Mouse (Mus musculus) liver, embryonic 16.5 days (tissue): ENCODE measurements around the gene Camta2. TPM values are rescaled to one million over a fixed set of nuclear protein-coding genes. Genes with fewer than 3 reads are reported as not detected.

ENCODE experiments used
- ATAC-seq: fragments of 200-750 bp; cut with Nextera tagmentation; 2 replicates; pipeline ENCODE4 v1.8.0; 2017; ENCODE audit warnings: low read depth, mild to moderate bottlenecking, moderate number of reproducible peaks, moderate library complexity
- H3K27ac ChIP-seq: fragments of 300-500 bp; sonication (generic); 2 replicates; pipeline ENCODE4 v1.5.1; 2014; ENCODE audit warnings: mild to moderate bottlenecking, low read length
- H3K27me3 ChIP-seq: fragments of 300-500 bp; sonication (generic); 2 replicates; pipeline ENCODE4 v1.6.1; 2014; ENCODE audit warnings: low read depth, low read length, mixed read lengths; ENCODE audit not compliant: control insufficient read depth, insufficient read depth
- H3K36me3 ChIP-seq: fragments of 300-500 bp; sonication (generic); 2 replicates; pipeline ENCODE4 v1.6.1; 2014; ENCODE audit warnings: mild to moderate bottlenecking; ENCODE audit not compliant: control insufficient read depth, insufficient read depth
- H3K4me1 ChIP-seq: fragments of 300-500 bp; sonication (generic); 2 replicates; pipeline ENCODE4 v1.6.1; 2014; ENCODE audit warnings: low read depth, low read length, mixed read lengths; ENCODE audit not compliant: control insufficient read depth
- H3K4me2 ChIP-seq: fragments of 300-500 bp; sonication (generic); 2 replicates; pipeline ENCODE4 v1.6.1; 2014; ENCODE audit warnings: low read depth, low read length, mixed read lengths
- H3K4me3 ChIP-seq: fragments of 300-500 bp; sonication (generic); 2 replicates; pipeline ENCODE4 v1.5.1; 2014; ENCODE audit warnings: low read depth, mild to moderate bottlenecking, low read length
- H3K9ac ChIP-seq: fragments of 300-500 bp; sonication (generic); 2 replicates; pipeline ENCODE4 v1.6.1; 2014; ENCODE audit warnings: low read depth, low read length
- H3K9me3 ChIP-seq: fragments of 300-500 bp; sonication (generic); replicated peaks from 2 replicates; pipeline ENCODE4 v1.6.1; 2016; ENCODE audit warnings: low read length; ENCODE audit not compliant: control insufficient read depth
- WGBS: fragments of 180-500 bp; shearing (Covaris S2); extraction: QIAGEN DNeasy Blood & Tissue Kit; methylation state at CpG from one replicate; pipeline ENCODE4 v1.1.7; 2014; ENCODE audit not compliant: insufficient replicate concordance; 5-methylcytosine and 5-hydroxymethylcytosine counted together
- microRNA-seq: library from miRNA; unstranded; fragments of <30 nt; microRNA quantifications from one replicate; pipeline ENCODE4, GENCODE M21; 2016
- polyA plus RNA-seq: library from polyadenylated mRNA; unstranded; fragments of >200 nt; fragmentation: Nextera tagmentation; extraction: Ambion mirVana; gene quantifications from 2 replicates; pipeline ENCODE4 v1.2.1, GENCODE M21; 2015

The Camta2 gene
- polyA plus RNA-seq, 1 experiment from 2014 or later = 4.3 TPM

- Histone ChIP-seq H3K4me1 (no peaks in the 10 kb centered on the region), H3K4me2 (no peak overlapping the region), H3K9ac (no peak overlapping the region), H3K27me3 (no peaks in the 10 kb centered on the region), H3K4me3 (no peak overlapping the region), H3K36me3 (no peaks in the 10 kb centered on the region), H3K9me3 (no peaks in the 10 kb centered on the region), H3K27ac (no peak overlapping the region)
- ATAC-seq = no peak
- 32% methylated on average over 5 of the region's 5 CpGs for WGBS
Measured at GRCm38 (mm10) chr11:70629557-70629956, 58.3 kb downstream of the Camta2 start.

GRCm38 (mm10) chr11:70628431-70628830 lies 59.5 kb downstream of the Camta2 start:
- Histone ChIP-seq H3K27me3 (no peaks in the 10 kb centered on the region), H3K4me2 (no peak overlapping the region), H3K9me3 (no peaks in the 10 kb centered on the region), H3K36me3 (no peaks in the 10 kb centered on the region), H3K4me1 (no peaks in the 10 kb centered on the region), H3K9ac (no peak overlapping the region), H3K4me3 (no peak overlapping the region), H3K27ac (no peak overlapping the region)
- WGBS = 44% methylated on average over 2 of the region's 2 CpGs
- ATAC-seq = no peak

GRCm38 (mm10) chr11:70626877-70627276 lies 61.0 kb downstream of the Camta2 start:
- H3K36me3 ChIP-seq = no peaks in the 10 kb centered on the region
- ATAC-seq = peak; percentile 14; the same call in 1 of the 2 replicates
- H3K27ac ChIP-seq = no peak overlapping the region
- H3K9ac ChIP-seq = no peak overlapping the region
- H3K4me1 ChIP-seq = no peaks in the 10 kb centered on the region
- no peaks in the 10 kb centered on the region for H3K27me3 ChIP-seq
- H3K9me3 ChIP-seq = no peaks in the 10 kb centered on the region
- WGBS = 58% methylated on average over 4 of the region's 4 CpGs
- no peak overlapping the region for H3K4me2 ChIP-seq
- H3K4me3 ChIP-seq = no peak overlapping the region

GRCm38 (mm10) chr11:70625473-70625872 lies 62.4 kb downstream of the Camta2 start:
- Histone ChIP-seq H3K4me1 (no peaks in the 10 kb centered on the region), H3K9me3 (no peaks in the 10 kb centered on the region), H3K27me3 (no peaks in the 10 kb centered on the region), H3K4me2 (no peak overlapping the region), H3K4me3 (no peak overlapping the region), H3K27ac (no peak overlapping the region), H3K36me3 (no peaks in the 10 kb centered on the region), H3K9ac (no peak overlapping the region)
- ATAC-seq = no peak
- 31% methylated on average over 4 of the region's 4 CpGs for WGBS

GRCm38 (mm10) chr11:70623053-70623742 lies 64.7 kb downstream of the Camta2 start:
- 68% methylated on average over 10 of the region's 10 CpGs for WGBS
- Histone ChIP-seq H3K4me3 (no peak overlapping the region), H3K36me3 (no peaks in the 10 kb centered on the region), H3K4me2 (no peak overlapping the region), H3K27ac (no peak overlapping the region), H3K4me1 (no peaks in the 10 kb centered on the region), H3K9ac (no peak overlapping the region), H3K27me3 (no peaks in the 10 kb centered on the region), H3K9me3 (no peaks in the 10 kb centered on the region)
- no peak for ATAC-seq

- Histone ChIP-seq H3K4me2 (no peak overlapping the region), H3K36me3 (no peaks in the 10 kb centered on the region), H3K27ac (no peak overlapping the region), H3K4me1 (no peaks in the 10 kb centered on the region), H3K4me3 (no peak overlapping the region), H3K27me3 (no peaks in the 10 kb centered on the region), H3K9ac (no peak overlapping the region), H3K9me3 (no peaks in the 10 kb centered on the region)
- ATAC-seq = peak; percentile 70
- 51% methylated on average over 7 of the region's 7 CpGs for WGBS
Measured at GRCm38 (mm10) chr11:70621972-70622814, 65.7 kb downstream of the Camta2 start.

Small RNAs within 50 kb of the gene (microRNA-seq; reads per million reads assigned to microRNA genes)
- gene Mir6925 = not detected

Other genes starting within 250 kb of the Camta2 start
- gene Med11, start 236.2 kb downstream of the Camta2 start, polyA plus RNA-seq = 12.8 and 13.7 TPM in 2 replicates
- gene Zmynd15, start 228.7 kb downstream of the Camta2 start, polyA plus RNA-seq = 0.42 and 0.87 TPM in 2 replicates
- 2.6 and 3.0 TPM in 2 replicates for gene Cxcl16, start 228.1 kb downstream of the Camta2 start, polyA plus RNA-seq
- gene Tm4sf5, start 182.9 kb downstream of the Camta2 start, polyA plus RNA-seq = 0.65 and 2.3 TPM in 2 replicates
- 0.44 and 0.65 TPM in 2 replicates for gene Vmo1, start 173.5 kb downstream of the Camta2 start, polyA plus RNA-seq
- 33.8 and 35.3 TPM in 2 replicates for gene Gltpd2, start 168.9 kb downstream of the Camta2 start, polyA plus RNA-seq
- gene Psmb6, start 162.7 kb downstream of the Camta2 start, polyA plus RNA-seq = 291 and 307 TPM in 2 replicates
- gene Gm40193, start 155.2 kb downstream of the Camta2 start, polyA plus RNA-seq = not detected in 2 replicates
- gene Pld2, start 148.0 kb downstream of the Camta2 start, polyA plus RNA-seq = 2.1 and 2.9 TPM in 2 replicates
- 4.0 and 6.0 TPM in 2 replicates for gene Mink1, start 125.2 kb downstream of the Camta2 start, polyA plus RNA-seq
- gene 4930544D05Rik, start 72.3 kb downstream of the Camta2 start, polyA plus RNA-seq = not detected in 2 replicates
- gene Chrne, start 68.9 kb downstream of the Camta2 start, polyA plus RNA-seq = not detected in 2 replicates
- gene Gp1ba, start 49.0 kb downstream of the Camta2 start, polyA plus RNA-seq = 2.3 and 3.9 TPM in 2 replicates
- 76.4 and 79.6 TPM in 2 replicates for gene Rnf167, start 40.9 kb downstream of the Camta2 start, polyA plus RNA-seq
- 74.5 and 79.2 TPM in 2 replicates for gene Slc25a11, start 40.6 kb downstream of the Camta2 start, polyA plus RNA-seq
- gene Pfn1, start 33.5 kb downstream of the Camta2 start, polyA plus RNA-seq = 899 and 965 TPM in 2 replicates
- 11.6 and 22.1 TPM in 2 replicates for gene Eno3, start 30.9 kb downstream of the Camta2 start, polyA plus RNA-seq
- 57.5 and 59.7 TPM in 2 replicates for gene Spag7, start 18.7 kb downstream of the Camta2 start, polyA plus RNA-seq
- 1.1 and 1.4 TPM in 2 replicates for gene Inca1, start 12.1 kb upstream of the Camta2 start, polyA plus RNA-seq
- 0.77 and 1.1 TPM in 2 replicates for gene Kif1c, start 12.4 kb upstream of the Camta2 start, polyA plus RNA-seq
- 1.3 and 1.6 TPM in 2 replicates for gene Zfp3, start 76.1 kb upstream of the Camta2 start, polyA plus RNA-seq
- gene Scimp, start 124.5 kb upstream of the Camta2 start, polyA plus RNA-seq = 0.57 and 1.0 TPM in 2 replicates
- 11.6 and 11.8 TPM in 2 replicates for gene Rabep1, start 156.7 kb upstream of the Camta2 start, polyA plus RNA-seq